Mouse (Mus musculus) olfactory bulb, adult 2 months (tissue): ENCODE measurements around the gene Iqgap2.

Source experiments
- CTCF ChIP-seq: fragments of 200-500 bp; IDR thresholded peaks from 2 replicates; pipeline ENCODE4 v1.5.1; 2012; ENCODE audit warnings: low read depth, mild to moderate bottlenecking, low read length, moderate library complexity; ENCODE audit not compliant: insufficient read depth
- POLR2A ChIP-seq: fragments of 200-500 bp; IDR thresholded peaks from 2 replicates; pipeline ENCODE4 v1.6.1; 2012; ENCODE audit warnings: mild to moderate bottlenecking, low read depth, low read length, moderate library complexity; ENCODE audit not compliant: insufficient read depth

- TF ChIP-seq POLR2A (no peak), CTCF (no peak; the same call in 1 of the 2 replicates)
Measured at GRCm38 (mm10) chr13:95890851-95891471, 761 bp downstream of the Iqgap2 start.
